Mouse (Mus musculus) limb, embryonic 12.5 days (tissue): ENCODE measurements at regions not wholly inside any gene's neighbourhood (a gene's known extent, or its start where the extent isn't known, plus 50 kb on each side); places are given as distances from the start of the nearest gene placed in this dataset.
A peak's percentile ranks its signal among the peaks of the same experiment; 100 is the strongest.

Source experiments
- ATAC-seq: fragments of 200-750 bp; cut with Nextera tagmentation; 2 replicates; pipeline ENCODE4 v1.8.0; 2017; ENCODE audit warnings: low read depth, moderate TSS enrichment; ENCODE audit not compliant: insufficient number of reproducible peaks, insufficient read depth, low FRiP score, low TSS enrichment
- H3K27ac ChIP-seq: fragments of 300-500 bp; sonication (generic); 2 replicates; pipeline ENCODE4 v1.5.1; 2016; ENCODE audit warnings: mild to moderate bottlenecking, moderate library complexity
- H3K27me3 ChIP-seq: fragments of 300-500 bp; sonication (generic); 2 replicates; pipeline ENCODE4 v1.6.1; 2016; ENCODE audit warnings: mild to moderate bottlenecking, moderate library complexity
- H3K36me3 ChIP-seq: fragments of 300-500 bp; sonication (generic); 2 replicates; pipeline ENCODE4 v1.6.1; 2016; ENCODE audit warnings: mild to moderate bottlenecking, moderate library complexity
- H3K4me1 ChIP-seq: fragments of 300-500 bp; sonication (generic); replicated peaks from 2 replicates; pipeline ENCODE4 v1.6.1; 2016
- H3K4me2 ChIP-seq: fragments of 300-500 bp; sonication (generic); 2 replicates; pipeline ENCODE4 v1.6.1; 2016; ENCODE audit warnings: mild to moderate bottlenecking, moderate library complexity
- H3K4me3 ChIP-seq: fragments of 300-500 bp; sonication (generic); replicated peaks from 2 replicates; pipeline ENCODE4 v1.5.1; 2016; ENCODE audit warnings: mild to moderate bottlenecking
- H3K9ac ChIP-seq: fragments of 300-500 bp; sonication (generic); replicated peaks from 2 replicates; pipeline ENCODE4 v1.6.1; 2016; ENCODE audit warnings: mild to moderate bottlenecking, moderate library complexity
- H3K9me3 ChIP-seq: fragments of 300-500 bp; sonication (generic); 2 replicates; pipeline ENCODE4 v1.6.1; 2016; ENCODE audit warnings: mild to moderate bottlenecking, moderate library complexity
- WGBS: fragments of 180-500 bp; shearing (Covaris S2); methylation state at CpG from one replicate; pipeline ENCODE4 v1.1.7; 2016; 5-methylcytosine and 5-hydroxymethylcytosine counted together

DNA sequence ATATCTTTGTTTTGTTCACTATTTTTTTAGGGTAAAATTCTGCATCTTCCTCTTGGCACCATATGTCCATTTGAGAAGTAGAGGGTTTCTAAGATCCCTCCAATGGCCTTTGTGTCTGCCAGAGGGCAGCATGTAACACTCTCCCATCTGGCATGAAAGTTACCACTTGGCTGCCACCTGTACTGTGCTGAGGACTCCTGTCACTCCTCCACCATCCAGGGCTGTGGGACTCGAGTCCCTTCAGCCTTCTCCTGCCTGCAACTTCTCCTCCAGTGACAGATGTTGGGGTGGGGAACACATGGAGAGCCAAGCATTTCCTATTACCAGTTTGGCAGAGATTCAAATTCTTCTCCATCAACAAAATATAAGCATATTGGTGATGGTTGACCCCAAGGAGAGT lies 262.3 kb upstream of the Marcks start:
- Histone ChIP-seq H3K4me2 (no peak overlapping the region), H3K9ac (no peak overlapping the region), H3K4me1 (peaks cover 19% of the 10 kb centered on the region), H3K4me3 (no peak overlapping the region), H3K27ac (no peak overlapping the region), H3K9me3 (no peaks in the 10 kb centered on the region), H3K27me3 (no peaks in the 10 kb centered on the region), H3K36me3 (no peaks in the 10 kb centered on the region)
- no peak for ATAC-seq
- 21% methylated on average over 1 of the region's 1 CpGs for WGBS

DNA sequence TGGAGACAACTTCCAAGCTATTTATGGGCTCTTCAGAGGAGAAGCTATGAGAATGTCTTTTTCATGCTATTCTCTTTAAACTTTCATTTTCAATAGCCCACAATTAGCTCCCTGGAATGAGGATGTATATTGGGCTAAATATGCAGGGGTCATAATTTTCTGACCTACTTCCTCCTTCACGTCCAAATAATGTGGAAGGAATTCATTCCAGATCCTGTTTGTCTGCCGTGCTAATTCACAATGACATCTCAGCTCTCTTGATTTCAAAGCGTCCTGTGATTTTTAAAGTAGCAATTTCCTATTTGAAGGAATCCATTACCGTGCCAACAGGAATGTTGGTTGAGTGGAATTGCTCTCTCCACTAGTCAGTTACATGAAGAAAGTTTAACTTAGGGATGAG lies 261.7 kb upstream of the Marcks start:
- Histone ChIP-seq H3K4me1 (peaks cover 19% of the 10 kb centered on the region), H3K36me3 (no peaks in the 10 kb centered on the region), H3K27me3 (no peaks in the 10 kb centered on the region), H3K9me3 (no peaks in the 10 kb centered on the region), H3K4me3 (no peak overlapping the region), H3K27ac (no peak overlapping the region), H3K4me2 (no peak overlapping the region), H3K9ac (no peak overlapping the region)
- WGBS, result 4% methylated on average over 4 of the region's 4 CpGs
- ATAC-seq, result no peak

DNA sequence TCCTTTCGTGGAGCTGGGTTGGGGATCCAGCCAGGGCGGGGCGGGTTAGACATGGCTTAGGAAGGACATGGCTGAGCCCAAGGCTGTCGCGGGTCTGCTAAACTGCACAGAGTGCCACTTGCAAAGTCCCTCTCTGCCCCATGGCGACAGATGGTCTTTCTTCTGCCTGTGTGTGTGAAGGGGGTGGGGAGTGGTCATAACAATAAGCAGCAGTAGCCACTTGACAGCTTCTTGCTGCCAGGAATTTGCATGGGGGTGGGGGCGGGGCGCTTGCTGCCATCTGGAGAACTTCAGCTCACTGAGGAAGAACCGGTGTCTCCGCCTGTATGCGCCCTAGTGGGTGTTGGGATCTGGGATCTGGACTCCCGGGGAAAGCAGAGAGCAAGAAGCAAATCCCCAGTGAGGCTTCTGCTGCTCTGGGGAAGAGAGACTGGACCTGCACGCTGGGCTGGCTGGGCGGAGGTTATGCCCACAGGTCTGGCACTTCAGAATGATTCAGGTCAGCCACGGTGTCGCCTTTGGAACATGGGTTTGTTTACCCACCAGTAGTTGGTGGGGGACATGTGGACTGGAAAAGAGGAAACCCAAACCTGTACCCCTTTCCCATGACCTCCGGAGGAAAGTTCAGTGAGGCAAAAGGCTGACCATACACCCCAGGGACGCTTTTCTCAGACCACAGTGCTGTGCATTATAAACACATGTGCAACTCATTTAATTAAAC lies 258.7 kb upstream of the Marcks start:
- Histone ChIP-seq H3K9me3 (no peaks in the 10 kb centered on the region), H3K4me1 (peaks cover 19% of the 10 kb centered on the region), H3K36me3 (no peaks in the 10 kb centered on the region), H3K4me2 (peak overlapping the region; percentile 64), H3K4me3 (peak overlapping the region; percentile 36), H3K27ac (peak overlapping the region; percentile 77), H3K27me3 (no peaks in the 10 kb centered on the region), H3K9ac (0 out of 2 replicates have a peak overlapping the region, but pooled peaks have one; percentile 8)
- ATAC-seq, result peak; percentile 81
- WGBS, result 1% methylated on average over 18 of the region's 18 CpGs

DNA sequence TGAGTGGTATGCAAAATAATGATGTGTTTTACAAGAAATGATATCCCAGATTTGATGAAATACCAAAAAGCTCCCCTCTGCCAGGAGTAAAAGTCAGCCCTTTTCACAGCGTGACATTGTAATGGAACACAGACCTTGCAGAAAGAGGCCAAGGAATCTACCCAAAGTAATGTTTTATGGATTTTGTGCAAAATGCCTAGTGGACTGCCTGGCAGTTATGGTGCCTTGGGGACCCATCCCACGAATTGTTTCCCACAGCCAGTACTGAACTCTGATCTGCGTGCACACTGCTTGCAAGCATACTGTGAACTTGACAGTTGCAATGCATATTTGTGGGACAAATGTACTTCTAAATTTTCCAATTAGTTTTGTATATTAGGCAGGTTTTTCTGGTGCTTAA lies 251.3 kb upstream of the Marcks start:
- WGBS, result 31% methylated on average over 3 of the region's 3 CpGs
- Histone ChIP-seq H3K4me1 (peaks cover 4% of the 10 kb centered on the region), H3K27me3 (no peaks in the 10 kb centered on the region), H3K9ac (no peak overlapping the region), H3K36me3 (no peaks in the 10 kb centered on the region), H3K4me3 (no peak overlapping the region), H3K9me3 (no peaks in the 10 kb centered on the region), H3K27ac (no peak overlapping the region), H3K4me2 (no peak overlapping the region)
- peak; percentile 63; the same call in 1 of the 2 replicates for ATAC-seq

DNA sequence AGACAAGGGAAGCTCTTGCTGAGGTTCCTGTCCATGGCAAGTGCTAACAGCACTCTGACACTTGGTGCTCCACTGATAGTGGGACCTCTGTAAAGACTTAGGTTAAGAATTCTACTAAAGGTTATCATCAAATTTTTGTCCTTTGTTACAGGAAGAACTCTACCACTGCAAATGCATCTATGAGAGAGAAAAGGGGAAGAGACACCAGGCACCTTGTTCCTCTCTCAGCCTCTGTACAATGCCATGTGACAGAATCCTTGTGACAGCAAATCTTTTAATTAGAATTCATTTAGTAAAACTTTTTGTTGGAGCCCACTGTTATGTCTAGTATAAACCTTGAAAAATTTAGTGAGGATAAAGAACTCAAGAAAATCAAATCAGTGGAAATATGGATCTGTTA lies 247.5 kb upstream of the Marcks start:
- Histone ChIP-seq H3K27ac (no peak overlapping the region), H3K9ac (no peak overlapping the region), H3K4me3 (no peak overlapping the region), H3K4me2 (no peak overlapping the region), H3K4me1 (peaks cover 4% of the 10 kb centered on the region), H3K27me3 (no peaks in the 10 kb centered on the region), H3K36me3 (no peaks in the 10 kb centered on the region), H3K9me3 (no peaks in the 10 kb centered on the region)
- no peak for ATAC-seq

DNA sequence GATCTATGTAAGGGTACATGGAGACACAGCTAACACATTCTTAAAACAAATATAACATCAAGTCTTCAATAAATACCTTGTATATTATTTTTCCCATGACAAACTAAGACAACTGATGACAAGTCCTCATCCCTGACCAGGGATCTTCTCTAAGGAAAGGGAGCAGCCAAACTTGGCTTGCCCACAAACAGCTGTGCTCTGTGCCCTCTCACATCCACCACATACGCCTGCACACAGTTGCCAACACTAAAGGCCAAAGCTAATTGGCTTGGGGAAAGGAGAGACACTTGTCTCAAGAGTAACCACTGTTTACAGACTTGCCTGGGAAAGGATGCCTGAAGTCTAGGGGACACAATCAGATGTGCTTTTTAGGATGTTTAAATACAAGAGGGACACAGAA lies 241.3 kb upstream of the Marcks start:
- H3K9me3 ChIP-seq, result no peaks in the 10 kb centered on the region
- no peak overlapping the region for H3K9ac ChIP-seq
- H3K27ac ChIP-seq, result no peak overlapping the region
- no peak overlapping the region for H3K4me3 ChIP-seq
- no peaks in the 10 kb centered on the region for H3K27me3 ChIP-seq
- no peaks in the 10 kb centered on the region for H3K4me1 ChIP-seq
- no peaks in the 10 kb centered on the region for H3K36me3 ChIP-seq
- no peak overlapping the region for H3K4me2 ChIP-seq
- ATAC-seq, result no peak
- 88% methylated on average over 1 of the region's 1 CpGs for WGBS

DNA sequence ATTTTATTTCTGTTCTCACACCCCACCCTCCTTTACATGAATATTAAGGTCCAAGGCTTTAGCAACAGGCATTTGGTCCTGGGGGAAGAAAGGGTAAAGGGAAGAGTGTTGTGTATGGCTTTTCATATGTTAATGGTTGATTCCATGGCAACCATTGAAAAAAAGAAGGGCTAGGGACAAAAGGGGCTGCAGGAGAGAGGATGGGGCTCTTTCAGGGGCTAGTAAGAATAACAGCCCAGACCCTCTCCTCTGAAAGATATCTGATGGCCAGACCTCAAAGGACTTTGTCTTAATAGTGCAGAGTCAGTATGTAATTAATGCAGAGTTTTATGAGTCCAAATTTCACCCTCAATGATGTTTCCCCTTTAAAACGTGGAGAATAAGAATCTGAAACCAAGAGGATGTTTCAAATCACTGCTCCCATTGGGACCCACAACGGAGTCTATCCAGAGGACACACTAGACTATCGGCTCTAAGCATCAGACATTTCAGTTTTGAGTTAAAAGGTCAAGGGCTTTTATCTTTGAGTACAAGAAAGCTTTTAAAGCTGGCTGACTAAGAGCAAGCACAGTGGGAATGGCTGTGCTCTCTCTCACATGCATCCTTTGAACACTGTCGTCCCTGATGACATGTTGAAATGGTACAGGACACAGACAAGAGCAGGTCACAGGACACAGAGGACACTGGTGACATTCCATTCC lies 239.4 kb upstream of the Marcks start:
- Histone ChIP-seq H3K9ac (no peak overlapping the region), H3K36me3 (no peaks in the 10 kb centered on the region), H3K27ac (no peak overlapping the region), H3K9me3 (no peaks in the 10 kb centered on the region), H3K4me3 (no peak overlapping the region), H3K4me2 (no peak overlapping the region), H3K4me1 (no peaks in the 10 kb centered on the region), H3K27me3 (no peaks in the 10 kb centered on the region)
- 36% methylated on average over 4 of the region's 4 CpGs for WGBS
- ATAC-seq, result no peak

DNA sequence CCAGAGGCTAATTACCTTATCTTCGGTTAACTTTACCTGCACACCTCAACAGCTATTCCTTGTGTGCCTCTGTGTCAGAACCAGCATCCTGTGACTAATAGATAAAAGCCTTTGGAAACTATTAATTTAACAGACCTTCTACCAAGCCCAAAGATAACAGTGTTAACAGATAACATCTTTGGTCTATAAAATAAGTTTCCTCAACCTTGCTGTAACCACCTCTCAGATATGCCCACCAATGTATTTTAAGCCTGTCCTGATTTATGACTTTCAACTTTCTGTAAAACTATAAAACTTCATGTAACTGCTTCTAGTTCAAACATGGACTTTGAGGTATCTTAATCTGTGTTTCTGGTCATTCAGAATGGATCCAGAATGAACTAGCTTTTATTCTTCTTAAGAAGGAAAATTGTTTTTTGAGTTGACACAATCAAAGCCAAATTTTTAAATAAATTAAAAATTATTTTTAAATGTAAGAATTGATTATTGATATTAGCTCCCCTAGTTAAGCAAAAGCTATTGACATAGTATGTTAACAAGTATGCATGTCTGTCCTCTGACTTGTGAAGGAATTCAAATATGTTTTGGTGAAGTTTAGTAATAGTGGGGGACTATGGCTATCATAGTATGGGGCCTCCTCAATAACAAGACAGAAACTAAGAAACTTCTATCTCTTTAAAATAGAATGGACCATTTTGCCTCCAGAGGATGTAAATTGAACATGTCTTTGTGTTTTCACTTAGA lies 238.7 kb upstream of the Marcks start:
- no peaks in the 10 kb centered on the region for H3K36me3 ChIP-seq
- H3K4me1 ChIP-seq, result no peaks in the 10 kb centered on the region
- WGBS, result 85% methylated on average over 1 of the region's 1 CpGs
- no peaks in the 10 kb centered on the region for H3K27me3 ChIP-seq
- no peak overlapping the region for H3K4me2 ChIP-seq
- no peaks in the 10 kb centered on the region for H3K9me3 ChIP-seq
- H3K9ac ChIP-seq, result no peak overlapping the region
- H3K27ac ChIP-seq, result no peak overlapping the region
- no peak for ATAC-seq
- no peak overlapping the region for H3K4me3 ChIP-seq

DNA sequence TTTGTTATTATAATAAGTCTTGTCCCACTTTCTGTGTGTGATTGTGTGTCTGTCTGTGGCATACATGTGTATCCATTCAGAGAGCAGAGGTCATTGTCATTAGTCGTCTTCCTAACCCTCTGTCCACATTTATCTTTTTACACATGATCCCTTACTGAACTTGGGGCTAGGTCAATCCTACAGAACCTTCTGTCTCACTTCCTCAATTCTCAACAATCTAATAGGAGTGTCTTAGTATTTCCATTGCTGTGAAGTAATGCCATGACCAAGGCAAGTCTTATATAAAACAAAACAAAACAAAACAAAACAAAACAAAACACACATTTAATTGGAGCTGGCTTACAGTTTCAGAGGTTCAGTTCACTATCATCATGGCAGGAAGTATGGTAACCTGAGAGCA lies 237.5 kb upstream of the Marcks start:
- H3K4me2 ChIP-seq, result no peak overlapping the region
- H3K4me1 ChIP-seq, result no peaks in the 10 kb centered on the region
- ATAC-seq, result no peak
- no peaks in the 10 kb centered on the region for H3K36me3 ChIP-seq
- H3K9ac ChIP-seq, result no peak overlapping the region
- WGBS, result 78% methylated on average over 1 of the region's 1 CpGs
- H3K9me3 ChIP-seq, result no peaks in the 10 kb centered on the region
- H3K27me3 ChIP-seq, result no peaks in the 10 kb centered on the region
- H3K4me3 ChIP-seq, result no peak overlapping the region
- no peak overlapping the region for H3K27ac ChIP-seq

DNA sequence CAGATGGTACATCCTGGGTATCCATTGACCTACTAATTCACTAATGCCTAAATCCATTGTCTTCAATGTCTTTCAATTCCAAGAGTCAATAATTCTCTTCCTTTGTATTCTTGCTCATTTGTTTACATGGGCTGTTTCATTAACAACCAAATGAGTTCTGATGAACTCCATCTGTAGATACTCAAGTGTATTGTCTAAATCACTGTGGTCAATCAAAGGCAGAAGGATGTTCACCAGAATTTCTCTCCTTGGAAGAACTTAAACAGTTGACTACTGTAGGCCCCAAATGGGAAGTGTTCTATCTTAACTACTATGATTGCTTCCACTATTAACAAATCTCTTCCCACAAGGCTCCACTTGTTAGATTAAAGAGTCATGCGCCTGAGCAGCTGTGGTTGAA lies 236.9 kb upstream of the Marcks start:
- Histone ChIP-seq H3K4me2 (no peak overlapping the region), H3K27ac (no peak overlapping the region), H3K4me3 (no peak overlapping the region), H3K27me3 (no peaks in the 10 kb centered on the region), H3K36me3 (no peaks in the 10 kb centered on the region), H3K9me3 (no peaks in the 10 kb centered on the region), H3K4me1 (no peaks in the 10 kb centered on the region), H3K9ac (no peak overlapping the region)
- ATAC-seq, result no peak
- 92% methylated on average over 1 of the region's 1 CpGs for WGBS

DNA sequence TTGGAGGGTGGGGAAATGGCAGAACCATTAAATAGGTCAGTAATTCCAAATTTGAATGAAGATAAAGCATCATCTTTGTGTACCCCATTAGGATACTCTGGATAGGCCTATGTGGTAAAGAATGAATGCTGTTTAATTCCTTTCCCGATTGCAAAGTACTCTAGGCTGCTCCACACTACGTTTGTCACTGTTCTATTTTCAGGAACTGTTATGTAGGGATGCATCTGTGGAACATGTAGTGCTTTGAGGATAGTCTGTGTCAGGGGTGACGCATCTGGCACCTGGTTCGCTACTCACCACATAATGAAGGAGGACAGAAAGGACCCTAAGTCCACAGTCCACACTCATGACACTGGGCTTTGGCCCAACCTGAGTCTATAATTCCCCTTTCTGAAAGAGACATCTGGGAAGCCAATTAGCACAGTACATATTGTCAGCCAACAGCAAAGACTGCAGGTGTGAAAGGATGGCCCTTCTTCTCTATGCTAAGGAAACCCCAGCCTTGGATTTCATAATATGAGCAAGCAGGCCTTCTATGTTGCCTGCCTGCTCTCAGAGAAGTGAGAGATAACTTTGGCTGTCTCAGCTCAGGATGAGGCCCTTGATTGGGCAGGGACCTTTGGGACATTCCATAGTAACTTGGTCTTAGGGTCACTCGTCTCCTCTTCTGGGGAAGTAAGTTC lies 230.4 kb upstream of the Marcks start:
- Histone ChIP-seq H3K36me3 (no peaks in the 10 kb centered on the region), H3K27me3 (no peaks in the 10 kb centered on the region), H3K4me3 (no peak overlapping the region), H3K4me1 (no peaks in the 10 kb centered on the region), H3K9me3 (no peaks in the 10 kb centered on the region), H3K4me2 (no peak overlapping the region), H3K27ac (no peak overlapping the region), H3K9ac (no peak overlapping the region)
- WGBS, result 89% methylated on average over 5 of the region's 5 CpGs
- ATAC-seq, result no peak
